Mouse (Mus musculus) ovary, postnatal 10 days (tissue): Measurements from ENCODE around the gene Ralgapa1.
"Not testable (repeated sequence)": the region's sequence is repeated elsewhere in the genome, so short reads cannot be mapped to it uniquely, and the experiment has no call there.

Experiments
- DNase-seq: peaks from one replicate; pipeline ENCODE4 v3.0.0; 2022; ENCODE audit warnings: low spot score

Gene Ralgapa1

DNA sequence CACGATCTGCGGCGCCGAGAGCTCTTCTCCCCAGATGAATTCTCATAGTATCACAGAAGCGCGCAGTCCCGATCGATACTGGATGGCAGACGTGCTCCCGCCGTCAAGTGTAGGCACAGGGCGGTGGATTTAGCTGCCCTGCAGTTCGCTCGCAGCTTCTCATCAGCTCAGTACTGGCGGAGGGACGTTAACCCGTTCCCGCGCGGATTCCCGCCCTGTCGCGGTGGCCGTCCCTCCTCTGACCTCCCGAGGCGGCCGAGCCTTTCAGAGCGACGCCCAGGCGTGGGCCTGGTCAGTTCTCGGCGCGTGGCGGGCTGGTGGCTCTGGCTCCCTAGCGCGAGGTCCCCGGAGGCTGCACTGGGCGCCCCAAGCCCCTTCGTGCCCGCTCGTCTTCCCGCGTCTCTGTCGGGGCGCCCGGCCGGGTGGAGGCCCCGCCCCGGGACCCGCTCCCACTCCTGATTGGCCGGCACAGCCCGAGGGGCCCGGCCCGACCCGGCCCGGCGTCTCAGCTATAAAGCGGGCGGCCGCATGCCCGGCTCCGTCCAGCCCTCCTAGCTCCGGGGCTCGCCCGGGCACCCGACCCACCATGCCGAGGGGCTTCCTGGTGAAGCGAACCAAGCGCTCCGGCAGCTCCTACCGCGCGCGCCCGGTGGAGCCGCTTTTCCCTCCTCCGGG, 221.9 kb downstream of the Ralgapa1 start, which contains the start of gene Insm2:
TSS of gene Insm2 (plus strand) at position 541 of the 675 bp plus-strand sequence.
- DNase-seq, result no peak

DNA sequence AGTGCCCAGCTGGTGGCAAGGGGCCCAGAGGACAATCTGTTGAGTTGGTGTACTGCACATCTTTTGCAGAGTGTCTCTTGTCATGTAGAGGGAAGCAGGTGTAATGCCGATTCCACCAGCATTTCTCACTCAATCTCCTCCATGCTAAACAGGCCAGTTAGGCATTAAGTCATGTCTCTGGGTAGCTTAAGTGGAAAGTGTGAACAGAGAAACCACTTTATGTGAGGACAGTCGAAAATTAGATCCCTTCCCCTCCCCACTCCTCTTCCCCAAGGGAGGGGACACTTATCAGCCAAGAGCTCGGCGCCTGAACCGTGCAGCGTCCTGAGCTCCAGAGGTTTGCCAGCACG, 222.5 kb downstream of the Ralgapa1 start:
- no peak for DNase-seq

DNA sequence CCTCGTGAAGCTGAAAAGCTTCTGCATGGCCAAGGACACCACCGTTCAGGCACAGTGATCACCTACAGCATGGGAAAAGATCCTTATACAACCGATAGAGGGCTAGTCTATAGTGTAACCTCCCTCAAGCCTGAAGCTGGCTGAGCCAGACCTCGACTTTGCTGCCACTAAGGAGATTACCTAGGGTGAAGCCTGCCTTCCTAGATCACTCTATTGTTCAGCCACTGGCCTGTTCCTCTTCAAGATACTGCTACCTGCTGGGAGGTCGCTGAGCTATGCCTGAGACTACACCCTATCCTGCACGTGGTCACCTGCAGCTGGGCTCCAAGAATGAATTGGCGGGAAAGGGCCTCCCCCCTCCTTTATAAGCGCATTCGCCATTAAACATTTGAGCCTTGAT, 234.0 kb downstream of the Ralgapa1 start:
- DNase-seq, result not testable (repeated sequence)

DNA sequence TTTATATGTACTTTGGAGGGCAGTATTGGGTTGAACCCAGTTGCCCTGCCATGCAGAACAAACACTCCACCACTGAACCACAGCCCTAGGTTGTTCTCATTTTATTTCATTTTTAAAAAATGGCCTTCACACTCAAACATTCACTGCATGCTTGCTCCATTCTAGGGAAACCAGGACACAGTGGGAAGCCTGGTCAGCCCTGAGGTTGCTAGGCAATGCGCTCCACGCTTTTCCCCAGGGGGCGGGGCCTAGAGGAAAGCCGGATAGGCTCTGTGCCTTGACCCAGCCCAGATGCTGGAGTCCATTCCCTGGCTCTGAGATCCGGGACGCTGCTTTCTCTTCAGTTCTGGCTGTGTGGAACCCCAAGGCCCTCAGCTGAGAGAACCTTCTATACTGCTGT, 247.2 kb downstream of the Ralgapa1 start:
- DNase-seq, result no peak

DNA sequence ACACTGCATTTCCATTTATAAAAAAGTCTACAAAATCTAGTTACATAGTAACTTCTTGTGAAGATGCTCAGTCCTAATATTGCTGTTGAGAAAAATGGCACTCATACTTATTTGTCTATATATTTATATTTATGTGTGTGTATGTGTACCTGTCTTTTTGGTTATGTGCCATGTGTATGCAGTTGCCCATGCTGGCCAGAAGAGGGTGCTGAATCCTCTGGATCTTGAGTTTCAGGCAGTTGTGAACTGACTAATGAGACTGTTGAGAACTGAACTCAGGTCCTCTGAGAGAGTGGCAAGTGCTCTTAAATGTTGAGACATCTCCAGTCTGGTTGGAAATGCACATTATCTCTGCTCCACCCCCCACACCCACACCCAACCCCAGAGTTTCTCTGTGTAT, 247.9 kb downstream of the Ralgapa1 start:
- no peak for DNase-seq

DNA sequence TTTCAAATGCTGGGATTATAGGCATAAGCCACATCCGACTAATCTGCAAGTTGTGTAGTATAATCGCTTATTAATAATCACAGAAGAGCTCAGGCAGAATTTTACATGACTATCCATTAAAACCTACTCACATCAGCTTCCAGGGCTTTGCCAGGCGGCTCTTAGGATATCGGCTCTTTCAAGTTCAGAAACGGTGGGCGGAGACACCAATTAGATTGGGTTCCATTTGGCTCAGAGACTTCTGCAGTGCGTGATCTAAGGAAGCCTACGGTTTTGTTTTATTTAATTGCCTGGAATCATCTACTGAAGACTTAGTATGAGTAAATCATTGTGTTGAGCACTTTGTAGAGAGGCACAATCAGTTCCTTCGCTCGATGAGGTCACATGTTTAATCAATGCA, 249.3 kb downstream of the Ralgapa1 start:
- DNase-seq, result no peak

DNA sequence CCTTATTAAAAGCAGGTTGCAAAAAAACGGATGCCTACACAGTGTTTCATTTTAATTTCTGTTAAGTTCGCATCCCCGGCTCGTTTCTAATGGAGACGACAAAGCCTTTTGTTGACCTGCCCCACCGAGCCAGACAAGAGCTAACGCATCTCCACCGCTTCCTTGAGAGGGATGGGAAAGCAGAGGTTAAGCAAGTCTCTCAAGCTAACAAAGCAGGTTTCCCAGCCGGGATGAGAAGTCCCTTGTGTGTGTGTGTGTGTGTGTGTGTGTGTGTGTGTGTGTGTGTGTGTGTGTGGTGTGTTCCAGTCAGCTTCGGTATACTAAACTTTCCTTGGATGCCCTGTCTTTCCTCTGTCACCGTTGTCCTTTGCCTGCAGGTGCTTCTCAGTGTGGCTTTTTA, 249.8 kb downstream of the Ralgapa1 start:
- DNase-seq, result no peak

DNA sequence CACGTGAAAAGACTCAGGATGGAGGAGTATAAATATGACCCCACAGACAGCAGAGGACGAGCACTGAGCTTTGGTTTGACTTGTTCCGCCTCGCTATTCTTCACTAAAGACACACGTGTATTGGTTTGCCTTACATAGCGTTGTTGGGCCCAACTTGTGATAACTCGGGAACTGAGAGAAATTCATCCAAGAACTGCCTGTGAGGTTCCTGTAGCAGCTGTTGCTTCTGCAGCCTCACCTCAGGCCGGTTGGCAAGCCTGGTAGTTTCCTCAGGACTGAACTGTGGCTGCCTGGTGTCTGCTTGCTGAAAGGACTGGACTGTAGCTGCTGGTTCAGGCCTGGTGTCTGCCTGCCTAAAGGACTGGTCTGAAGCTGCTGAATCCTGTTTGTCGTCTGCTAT, 250.3 kb downstream of the Ralgapa1 start:
- DNase-seq, result no peak

DNA sequence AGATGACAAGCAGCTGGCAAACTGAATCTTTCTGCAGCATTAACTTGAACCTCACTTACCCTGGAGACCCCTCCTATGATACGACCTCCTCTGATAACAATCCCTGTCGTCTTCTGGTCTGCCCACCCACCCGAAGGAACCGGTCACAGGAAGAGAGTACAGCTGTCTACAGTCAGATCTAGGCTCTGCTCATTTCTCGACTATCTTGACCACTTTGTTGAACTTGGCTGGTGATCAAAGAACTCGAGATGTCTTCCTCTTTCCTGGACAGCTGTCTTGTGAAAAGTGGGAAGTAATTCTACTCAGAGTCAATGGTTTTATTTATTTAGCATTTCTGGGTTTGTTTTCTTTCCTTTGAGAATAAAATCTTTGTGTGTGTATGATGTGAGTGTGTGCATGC, 251.3 kb downstream of the Ralgapa1 start:
- DNase-seq, result no peak

DNA sequence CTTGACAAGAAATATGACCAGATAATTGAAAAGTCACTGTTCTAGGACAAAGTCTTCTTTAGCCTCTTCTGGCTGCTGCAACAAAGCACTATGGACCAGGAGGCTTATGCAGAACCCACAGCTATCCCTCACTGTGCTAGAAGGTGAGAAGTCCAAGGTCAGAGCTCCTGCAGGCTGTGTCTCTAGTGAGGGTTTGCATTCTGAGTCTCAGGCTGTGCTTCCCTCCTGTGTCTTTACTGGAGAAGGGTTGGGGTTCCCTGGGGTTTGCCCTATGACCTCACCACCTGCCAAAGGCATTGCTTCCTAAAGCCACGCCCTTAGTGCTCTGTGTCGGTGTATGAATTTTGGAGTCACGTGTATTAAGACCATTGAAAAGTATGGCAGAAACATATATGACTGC, 252.5 kb downstream of the Ralgapa1 start:
- no peak for DNase-seq

DNA sequence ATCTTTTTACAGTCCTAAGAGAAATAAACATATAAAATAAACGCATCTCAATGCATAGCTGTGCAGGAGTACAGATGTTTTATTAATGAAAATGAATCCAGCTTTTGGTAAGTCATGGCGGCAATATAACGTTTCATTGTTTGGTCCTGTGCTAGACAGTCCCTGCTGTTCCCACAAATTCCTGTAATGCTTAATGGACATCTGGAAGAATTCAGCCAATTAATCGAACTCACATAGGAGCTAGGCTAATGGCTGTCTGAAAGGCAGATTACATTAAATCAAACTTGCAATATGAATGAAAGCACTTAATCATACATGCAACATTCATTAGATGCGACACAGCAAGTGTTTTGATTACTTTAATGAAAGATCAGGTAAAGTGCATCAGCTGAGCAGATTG, 254.1 kb downstream of the Ralgapa1 start:
- no peak for DNase-seq

DNA sequence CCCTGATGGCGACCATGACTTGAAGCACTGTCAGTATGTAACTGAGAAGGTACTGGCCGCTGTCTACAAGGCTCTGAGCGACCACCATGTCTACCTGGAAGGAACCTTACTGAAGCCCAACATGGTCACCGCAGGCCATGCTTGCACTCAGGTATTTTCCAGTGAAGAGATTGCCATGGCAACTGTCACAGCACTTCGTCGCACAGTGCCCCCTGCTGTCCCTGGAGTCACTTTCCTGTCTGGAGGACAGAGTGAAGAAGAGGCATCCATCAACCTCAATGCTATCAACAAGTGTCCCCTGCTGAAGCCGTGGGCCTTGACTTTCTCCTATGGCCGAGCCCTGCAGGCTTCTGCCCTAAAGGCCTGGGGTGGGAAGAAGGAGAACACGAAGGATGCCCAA, 255.1 kb downstream of the Ralgapa1 start:
- no peak for DNase-seq

DNA sequence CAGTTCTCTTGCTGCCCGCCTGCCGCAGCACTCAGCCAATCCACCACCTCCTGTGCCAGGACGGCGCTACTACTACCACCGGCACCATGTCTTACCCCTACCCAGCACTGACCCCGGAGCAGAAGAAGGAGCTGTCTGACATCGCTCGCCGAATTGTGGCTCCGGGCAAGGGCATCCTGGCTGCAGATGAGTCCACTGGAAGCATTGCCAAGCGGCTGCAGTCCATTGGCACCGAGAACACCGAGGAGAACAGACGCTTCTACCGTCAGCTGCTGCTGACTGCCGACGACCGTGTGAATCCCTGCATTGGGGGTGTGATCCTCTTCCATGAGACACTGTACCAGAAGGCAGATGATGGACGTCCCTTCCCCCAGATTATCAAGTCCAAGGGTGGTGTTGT, 255.8 kb downstream of the Ralgapa1 start, which contains the start of gene Aldoart2:
TSS of gene Aldoart2 (plus strand) at position 34 of the 400 bp plus-strand sequence.
- no peak for DNase-seq

DNA sequence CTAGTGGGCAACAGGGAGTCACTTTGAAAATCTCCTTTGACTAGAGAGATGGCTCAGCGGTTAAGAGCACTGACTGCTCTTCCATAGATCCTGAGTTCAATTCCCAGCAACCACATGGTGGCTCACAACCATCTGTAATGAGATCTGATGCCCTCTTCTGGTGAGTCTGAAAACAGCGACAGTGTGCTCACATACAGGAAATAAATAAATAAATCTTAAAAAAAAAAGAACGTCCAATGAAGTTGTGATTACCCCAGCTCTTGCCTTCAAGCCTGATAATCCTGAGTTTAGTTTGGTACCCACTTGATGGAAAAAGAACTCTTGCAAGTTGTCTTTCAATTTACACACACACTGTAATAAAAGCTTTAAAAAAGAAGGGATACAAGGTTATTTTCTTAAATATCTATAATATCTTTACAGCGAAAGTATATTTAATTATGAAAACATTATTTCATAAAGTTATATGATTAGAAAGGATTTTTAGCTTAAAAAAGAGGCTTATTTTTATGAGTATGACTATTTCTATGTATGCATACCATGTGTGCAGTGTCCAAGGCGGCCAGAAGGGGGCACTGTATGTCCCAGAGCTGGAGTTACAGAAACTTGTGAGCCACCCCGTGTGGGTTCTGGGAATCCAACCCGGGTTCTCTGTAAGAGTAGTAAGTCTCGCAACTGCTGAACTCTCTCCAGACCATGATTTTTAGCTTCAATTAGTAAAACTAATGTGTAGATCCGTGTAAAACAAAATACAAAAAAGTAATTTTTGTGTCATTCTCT, 256.6 kb downstream of the Ralgapa1 start:
- DNase-seq, result no peak

DNA sequence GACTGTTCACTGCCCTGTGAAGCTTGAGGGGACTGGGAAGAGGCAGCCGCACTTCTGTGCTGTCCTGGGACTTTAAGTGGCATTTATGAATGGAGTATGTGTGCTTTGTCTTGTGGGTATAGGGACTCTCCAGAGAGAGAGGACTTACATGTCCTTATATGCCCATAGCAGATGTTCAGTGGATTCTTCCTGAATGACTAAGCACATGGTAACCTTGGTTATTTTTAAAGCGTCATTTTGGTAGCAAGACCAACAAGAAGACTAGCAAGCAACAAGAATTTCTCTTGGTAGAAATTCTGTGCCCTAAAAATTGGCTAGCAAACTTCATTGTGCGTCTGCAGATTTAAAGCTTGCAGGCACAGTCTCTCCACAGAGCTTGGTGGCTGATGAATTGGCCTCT, 257.2 kb downstream of the Ralgapa1 start:
- no peak for DNase-seq

DNA sequence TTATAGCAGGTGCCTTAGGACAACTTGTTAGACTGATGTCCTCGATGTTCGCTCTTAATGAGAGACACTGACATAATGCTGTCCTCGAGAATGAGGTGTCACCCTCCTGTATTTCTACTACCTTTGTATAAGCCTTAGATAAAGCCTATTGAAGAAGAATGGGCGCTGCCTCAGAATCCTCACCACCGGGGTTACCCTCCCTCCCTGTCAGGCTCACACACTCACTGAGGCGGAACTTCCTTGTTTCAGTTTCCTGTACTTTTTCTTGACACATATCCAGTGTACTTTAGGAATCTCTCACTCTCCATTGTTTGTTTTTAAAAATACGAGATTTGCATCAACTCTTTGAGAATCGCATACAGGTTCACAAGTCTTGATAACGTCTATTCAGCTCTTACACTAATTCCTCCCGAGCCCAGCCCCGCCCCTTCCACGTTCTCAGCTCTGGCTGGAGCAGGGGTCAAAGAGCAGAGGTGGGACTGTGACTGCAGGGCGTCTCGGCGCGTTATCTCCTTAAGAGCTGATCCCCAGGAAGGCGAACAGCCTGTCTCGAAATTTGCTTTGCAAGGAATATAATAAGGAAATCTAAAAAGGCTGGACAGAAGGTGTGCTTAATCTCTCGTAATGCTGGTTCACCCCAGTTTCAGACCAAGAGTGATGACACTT, 260.8 kb downstream of the Ralgapa1 start:
- no peak for DNase-seq

DNA sequence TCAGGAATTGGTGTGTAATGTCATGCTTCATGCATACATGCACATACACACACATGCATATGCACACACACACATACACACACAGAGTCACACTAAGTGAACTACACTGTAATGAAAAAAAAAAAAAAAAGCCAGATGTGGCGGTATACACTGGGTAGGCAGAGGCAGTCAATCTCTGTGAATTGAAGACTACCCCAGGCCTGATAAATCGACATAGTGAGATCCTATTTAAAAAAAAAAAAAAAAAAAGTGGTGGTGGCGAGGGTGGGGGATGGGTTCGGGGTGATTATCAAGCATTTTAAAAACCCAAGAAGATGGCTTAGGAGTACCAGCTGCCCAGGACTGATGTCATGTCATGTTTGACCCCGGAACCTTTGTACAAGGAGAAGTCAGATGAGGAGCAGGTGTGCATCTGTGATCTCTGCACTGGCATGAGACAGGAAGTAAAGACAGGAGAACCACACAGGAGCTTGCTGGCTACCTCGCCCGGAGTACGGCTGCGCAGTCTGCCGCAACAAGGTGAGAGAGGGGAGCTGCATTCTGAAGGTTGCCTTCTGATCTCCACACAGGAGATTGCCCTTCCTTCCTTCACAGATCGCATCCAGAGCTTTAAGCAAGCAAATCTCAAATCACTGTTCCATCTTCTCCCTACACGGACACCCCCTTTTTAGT, 261.6 kb downstream of the Ralgapa1 start:
- DNase-seq, result no peak

DNA sequence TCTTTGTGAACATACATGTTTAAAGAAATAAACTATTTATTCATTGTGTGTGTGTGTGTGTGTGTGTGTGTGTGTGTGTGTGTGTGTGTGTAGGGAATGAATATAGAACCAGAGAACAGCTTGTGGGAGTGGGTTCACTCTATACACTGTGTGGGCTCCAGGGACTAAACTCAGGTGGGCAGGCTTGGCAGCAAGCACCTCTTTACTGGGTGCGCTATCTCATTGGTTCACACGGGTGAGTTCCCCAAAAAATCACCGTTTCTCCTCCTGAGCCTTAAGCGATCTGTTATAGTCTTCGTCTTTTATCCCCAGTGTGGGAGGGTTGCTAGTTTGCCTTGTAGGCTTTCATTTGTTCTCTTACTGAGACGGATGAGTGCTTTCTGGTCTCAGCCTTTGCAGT, 263.1 kb downstream of the Ralgapa1 start:
- no peak for DNase-seq

DNA sequence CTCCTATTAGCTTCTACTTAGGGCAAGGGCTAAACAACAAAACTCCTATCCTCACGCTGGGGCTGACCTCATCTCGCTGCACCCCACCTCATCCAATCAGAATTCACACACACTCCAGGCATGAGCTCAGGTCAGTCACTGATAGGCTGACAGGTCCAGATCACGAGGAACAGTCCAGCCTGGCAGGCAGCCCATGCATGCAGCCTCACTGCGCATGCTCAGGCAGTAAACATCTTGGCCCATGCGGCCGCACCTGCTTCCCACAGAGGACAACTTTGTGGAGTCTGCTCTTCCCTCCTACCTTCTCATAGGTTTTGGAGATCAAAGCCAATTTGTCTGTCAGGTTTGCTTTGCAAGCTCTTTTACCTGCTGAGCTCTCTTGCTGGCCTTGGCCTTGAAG, 266.1 kb downstream of the Ralgapa1 start:
- DNase-seq, result not testable (repeated sequence)
